Mouse (Mus musculus) CD4-positive naive resting alpha-beta T cell, adult 76 days (primary cell): ENCODE data around the gene Fsip2. TPM values are rescaled to one million over a fixed set of nuclear protein-coding genes. Genes with fewer than 3 reads are reported as not detected.

ENCODE experiments used
- total RNA-seq: library from RNA; stranded (reverse); gene quantifications from one replicate; pipeline ENCODE4 v1.2.4, GENCODE M21; 2023

Gene Fsip2
- total RNA-seq: not detected

DNA sequence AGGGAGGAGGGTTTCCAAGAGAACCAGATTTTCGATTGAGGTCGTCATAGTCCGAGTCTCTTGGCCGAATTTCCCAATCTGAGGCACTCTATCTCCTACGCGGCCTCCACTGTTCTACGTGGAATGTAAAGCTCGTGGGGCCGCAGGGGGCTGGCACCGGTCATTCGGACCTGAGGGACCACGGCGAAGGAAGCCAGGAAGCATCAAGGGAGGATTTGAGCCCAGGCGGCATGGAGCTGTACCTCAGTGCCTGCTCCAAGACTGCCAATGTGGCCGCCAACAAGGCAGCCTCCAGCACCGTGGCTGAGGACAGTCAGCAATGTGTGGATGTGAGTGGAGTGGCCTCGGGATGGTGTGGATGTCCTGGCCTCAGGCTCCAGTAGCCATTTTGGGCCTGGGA is at the start of gene Fsip2:
Gene Fsip2, plus strand, starts transcription at position 163 of the 400 bp plus-strand sequence.

